Mouse (Mus musculus) gastrocnemius, postnatal 14 days (tissue): Measurements from ENCODE around the gene Ctnnbip1. TPM values are rescaled to one million over a fixed set of nuclear protein-coding genes. Genes with fewer than 3 reads are reported as not detected.

Experiments
- DNase-seq: peaks from one replicate; pipeline ENCODE4 v3.0.0; 2021; ENCODE audit warnings: mixed read lengths
- intact Hi-C: fragments of 180-260 bp; cut with DNase I; formaldehyde crosslinking; loops from one replicate; pipeline ENCODE4 v1.15.1; 2025; ENCODE audit warnings: low total_unique reads
- total RNA-seq, 2 experiments: library from RNA; stranded (reverse); gene quantifications; 2 replicates each; pipeline ENCODE4 v1.2.3; 2021

Ctnnbip1 gene
- total RNA-seq, 2 experiments from 2014 or later: 40.4 to 41.3 TPM

- intact Hi-C loops: loop anchor here (5.0 to 10.0 kb wide), 2 partner anchors 36 to 173 kb away; partner anchors contain the start of gene Clstn1
- DNase-seq: no peak
Observed at GRCm38 (mm10) chr4:149551696-149552095, 33.7 kb downstream of the Ctnnbip1 start.

DNA sequence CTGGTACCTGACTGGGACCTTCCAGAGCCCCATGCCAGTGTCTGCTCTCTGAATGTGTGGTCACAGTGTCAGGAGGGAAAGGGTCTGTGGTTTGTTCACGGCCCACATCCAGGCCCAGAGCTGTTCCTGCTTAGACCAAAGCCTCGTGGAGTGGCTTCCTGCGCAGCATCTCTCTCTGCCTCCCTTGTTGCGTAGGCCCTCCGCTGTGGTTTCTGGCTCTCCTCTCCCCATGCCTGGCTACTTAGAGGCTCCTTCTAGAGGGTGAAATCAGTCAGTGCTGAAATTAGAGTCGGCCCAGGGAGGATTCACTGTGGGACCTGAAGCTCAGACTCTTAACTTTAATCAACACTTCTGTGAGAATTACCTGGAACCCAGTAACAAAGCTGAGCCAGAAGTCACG is 35.8 kb downstream of the Ctnnbip1 start:
- DNase-seq: no peak
- intact Hi-C loops: loop anchor here (5.0 to 10.0 kb wide), 2 partner anchors 33 to 171 kb away; partner anchors contain the start of gene Clstn1

- intact Hi-C loops: loop anchor here (10.0 kb wide), 1 partner anchor 169 kb away; no protein-coding TSS in a partner anchor
- DNase-seq: no peak
Observed at GRCm38 (mm10) chr4:149556111-149556510, 38.1 kb downstream of the Ctnnbip1 start.

- DNase-seq: peak; percentile 34
- intact Hi-C loops: loop anchor here (10.0 kb wide), 1 partner anchor 167 kb away; no protein-coding TSS in a partner anchor
Observed at GRCm38 (mm10) chr4:149557905-149558304, 39.9 kb downstream of the Ctnnbip1 start.

DNA sequence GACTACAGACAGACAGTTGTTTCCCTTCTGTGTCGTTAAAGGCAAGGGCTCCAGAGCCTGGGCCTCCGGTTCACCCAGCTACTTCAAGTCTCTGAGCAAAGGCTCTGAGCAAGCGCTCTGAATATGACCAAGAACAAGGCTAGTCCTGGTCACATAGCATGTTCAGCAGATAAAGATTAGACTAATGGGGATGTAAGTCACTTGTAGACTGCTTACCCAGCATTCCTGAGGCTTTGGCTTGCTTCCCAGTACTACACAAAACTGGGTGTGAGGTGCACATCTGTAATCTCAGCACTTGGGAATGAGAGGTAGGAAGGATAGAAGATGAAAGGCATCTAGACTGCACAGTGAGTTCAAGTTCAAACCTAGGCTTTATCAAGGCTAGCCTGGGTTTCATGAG is 40.4 kb downstream of the Ctnnbip1 start:
- intact Hi-C loops: loop anchor here (10.0 kb wide), 1 partner anchor 166 kb away; no protein-coding TSS in a partner anchor
- DNase-seq: no peak

GRCm38 (mm10) chr4:149561392-149561791 is 43.4 kb downstream of the Ctnnbip1 start:
- no peak for DNase-seq
- intact Hi-C loops: no loop called here

DNA sequence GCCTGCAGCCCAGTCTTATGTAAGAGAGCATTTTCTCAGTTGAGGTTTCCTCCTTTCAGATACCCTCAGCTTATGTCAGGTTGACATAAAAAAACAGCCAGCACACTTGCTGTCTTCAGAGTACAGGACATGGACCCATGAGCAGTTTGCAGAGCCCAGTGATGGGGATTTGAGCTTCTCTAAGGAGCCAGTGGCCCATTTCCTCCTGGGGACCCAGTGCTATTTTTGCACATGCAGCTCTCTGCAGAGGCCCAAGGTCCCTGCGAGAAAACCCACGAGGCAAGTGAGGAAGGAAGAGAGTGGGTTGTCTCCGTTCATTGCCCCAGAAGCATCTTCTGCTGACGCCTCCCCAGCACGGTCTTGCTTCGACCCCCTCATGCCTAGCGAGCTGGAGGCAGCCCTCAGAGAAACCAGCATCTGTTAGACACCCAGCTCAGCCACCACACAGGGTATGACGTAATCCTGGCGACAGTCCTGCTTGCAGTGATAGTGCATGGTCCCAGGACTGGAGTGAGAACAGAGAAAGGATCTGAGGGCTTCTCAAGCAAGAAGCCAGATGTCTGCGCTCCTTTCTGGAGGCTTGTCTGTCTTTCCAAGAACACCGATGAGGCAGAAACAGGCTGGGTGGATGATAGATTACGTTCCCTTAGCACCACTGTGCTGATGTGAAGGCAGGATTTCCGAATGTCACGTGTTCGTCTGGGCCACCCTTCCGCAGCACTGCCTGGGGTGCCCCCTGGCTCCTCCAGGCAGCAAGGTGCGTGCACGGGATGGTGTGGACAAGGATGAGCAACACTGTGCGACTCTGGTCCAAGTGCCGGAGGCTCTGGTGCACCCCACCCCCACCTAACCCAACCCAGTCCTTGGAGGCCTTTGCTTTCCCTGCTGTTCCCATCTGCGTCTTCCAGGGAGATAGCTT is 44.2 kb downstream of the Ctnnbip1 start:
- intact Hi-C loops: no loop called here
- peak; percentile 61 for DNase-seq

DNA sequence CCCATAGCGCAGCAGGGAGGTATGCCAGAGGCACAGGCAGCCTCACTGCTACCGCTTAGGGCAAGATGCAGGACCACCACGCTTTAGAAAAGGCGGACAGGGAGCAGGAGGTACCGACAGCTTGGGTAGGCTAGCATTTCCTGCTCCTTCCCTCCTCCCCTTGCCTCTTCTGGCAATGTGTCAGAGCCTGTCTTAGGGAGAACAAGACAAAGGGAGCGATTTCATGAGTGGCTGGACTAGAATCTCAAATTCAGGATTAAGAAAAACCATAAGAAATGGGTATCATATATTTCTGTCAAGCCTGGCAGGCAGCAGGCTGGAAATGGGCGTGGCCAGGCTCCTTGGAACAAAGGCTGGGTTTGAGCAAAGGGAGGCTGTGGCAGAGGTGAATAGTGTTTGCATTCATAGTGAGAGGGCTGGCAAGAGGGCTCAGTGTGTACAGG is 44.9 kb downstream of the Ctnnbip1 start:
- DNase-seq: no peak
- intact Hi-C loops: no loop called here

DNA sequence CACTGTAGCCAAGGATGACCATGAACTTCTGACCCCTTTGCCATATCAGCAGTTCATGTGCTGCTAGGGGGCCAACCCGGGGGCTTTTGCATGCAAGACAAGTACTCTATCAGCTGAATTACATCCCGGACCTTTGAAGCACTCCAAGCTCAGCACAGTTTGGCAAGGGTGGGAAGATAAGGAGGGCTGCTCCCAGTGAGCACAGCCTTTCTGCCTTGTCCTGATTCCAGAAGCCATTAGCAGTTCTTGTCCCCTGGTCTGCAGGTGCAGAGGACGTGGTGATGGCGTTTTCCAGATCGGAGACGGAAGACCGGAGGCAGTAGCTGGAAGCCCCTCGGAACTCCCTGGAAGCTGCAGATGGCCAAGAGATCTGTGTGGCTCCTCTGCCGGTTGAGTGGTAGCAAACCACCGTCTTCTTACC is 45.9 kb downstream of the Ctnnbip1 start:
- DNase-seq: no peak
- intact Hi-C loops: no loop called here

DNA sequence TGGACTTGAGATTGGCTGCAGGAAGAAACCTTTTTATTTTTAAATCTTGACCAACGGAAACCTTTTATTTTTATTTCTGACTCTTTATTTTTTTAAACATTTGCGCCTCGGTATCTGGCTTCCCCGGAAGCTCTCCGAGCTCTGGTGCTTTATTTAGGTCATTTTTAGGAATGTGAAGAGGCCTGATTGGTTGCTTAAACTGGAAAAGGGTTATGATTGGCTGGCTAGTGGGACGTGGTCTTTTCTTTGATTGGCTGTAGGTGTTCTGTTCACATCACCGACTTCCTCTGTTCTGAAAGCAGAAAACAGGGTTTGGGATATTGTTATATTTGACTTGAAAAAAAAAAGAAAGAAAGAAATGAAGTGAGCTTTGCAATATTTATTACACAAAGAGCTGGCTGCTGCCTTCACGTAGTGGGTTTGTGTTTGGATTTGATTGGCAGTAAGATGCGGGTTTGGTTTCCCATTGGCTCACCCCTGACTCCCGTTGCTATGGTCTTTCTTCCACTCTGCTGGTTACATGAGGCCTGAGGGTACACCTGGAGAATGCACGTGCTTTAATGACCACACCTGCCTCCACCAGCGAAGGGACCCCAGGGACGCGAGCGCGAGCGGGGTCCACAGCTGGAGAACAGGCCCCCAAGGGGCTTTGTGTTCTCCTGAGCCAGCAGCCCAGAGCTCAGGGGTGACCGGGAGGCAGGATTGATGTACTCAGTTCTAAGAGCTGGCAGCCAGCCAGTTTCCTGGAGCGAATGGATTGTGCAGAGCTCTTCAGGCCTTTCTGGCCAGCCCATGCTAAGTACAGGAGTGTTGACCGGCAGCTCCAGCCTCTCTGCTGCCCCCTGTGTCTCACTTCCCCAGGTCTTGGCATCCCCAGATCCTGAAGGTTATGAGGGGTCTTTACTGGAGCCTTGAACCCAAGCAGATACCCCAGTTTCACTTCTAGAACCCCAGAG is 46.7 kb downstream of the Ctnnbip1 start:
- intact Hi-C loops: no loop called here
- DNase-seq: peak; percentile 81

- no peak for DNase-seq
Observed at GRCm38 (mm10) chr4:149567432-149568026, 49.5 kb downstream of the Ctnnbip1 start.

GRCm38 (mm10) chr4:149568622-149569021 is 50.6 kb downstream of the Ctnnbip1 start:
- no peak for DNase-seq
- intact Hi-C loops: no loop called here

More at GRCm38 (mm10) chr4:149567432-149568026, 49.5 kb downstream of the Ctnnbip1 start:
- intact Hi-C loops: no loop called here

DNA sequence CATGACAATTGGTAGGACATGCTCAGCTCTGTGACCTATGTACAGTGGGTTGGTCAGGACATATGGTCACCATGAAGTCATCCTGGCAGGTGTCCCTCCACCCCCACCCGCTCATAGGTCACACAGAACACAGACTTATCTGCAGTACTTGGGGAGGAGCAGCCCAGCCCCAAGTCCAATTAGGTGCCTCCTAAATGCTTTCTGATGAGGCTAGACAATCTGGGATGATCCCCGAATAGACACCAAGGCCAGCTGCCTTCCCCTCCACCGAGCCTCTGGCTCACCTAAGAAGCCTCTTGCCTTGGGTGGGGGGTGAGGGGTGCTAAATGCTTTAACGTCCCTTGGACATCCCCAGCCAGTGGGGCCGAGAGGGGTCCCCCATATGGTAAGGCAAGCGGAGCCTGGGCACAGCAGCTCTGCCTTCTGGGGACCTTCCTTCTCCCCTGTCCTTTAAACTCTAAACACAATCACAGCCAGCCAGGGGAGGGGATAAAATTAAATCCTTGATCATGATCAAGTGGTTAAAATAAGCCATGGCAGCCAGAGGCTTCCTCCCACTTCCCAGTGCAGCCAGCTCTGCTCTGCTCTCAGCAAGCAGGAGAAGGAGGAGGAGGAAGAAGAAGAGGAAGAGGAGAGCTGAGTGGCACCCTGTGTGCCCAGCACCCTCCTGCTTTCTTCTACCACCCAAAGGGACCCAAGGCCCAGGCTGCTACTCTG is 51.9 kb downstream of the Ctnnbip1 start:
- DNase-seq: no peak
- intact Hi-C loops: no loop called here

- no peak for DNase-seq
- intact Hi-C loops: no loop called here
Observed at GRCm38 (mm10) chr4:149570498-149570863, 52.4 kb downstream of the Ctnnbip1 start.

DNA sequence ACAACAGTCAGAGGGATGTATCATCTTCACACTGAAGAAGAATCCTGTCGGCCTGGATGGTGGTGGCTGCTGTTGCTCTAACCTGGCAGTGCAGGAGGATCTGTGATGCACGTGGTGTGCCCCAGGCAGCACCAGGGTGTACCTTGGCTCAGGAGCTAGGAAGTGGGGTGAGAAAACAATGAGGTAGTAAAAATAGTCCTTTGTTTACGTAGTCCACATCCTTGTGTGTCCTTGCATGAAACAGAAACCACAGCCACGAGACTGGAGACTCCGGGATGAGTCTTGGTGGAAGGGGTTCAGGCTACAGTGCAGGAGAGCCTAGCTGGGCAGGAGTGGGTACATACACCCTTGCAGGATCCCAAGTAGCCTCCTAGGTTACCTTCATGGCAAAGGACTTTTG is 53.2 kb downstream of the Ctnnbip1 start:
- intact Hi-C loops: no loop called here
- DNase-seq: no peak

DNA sequence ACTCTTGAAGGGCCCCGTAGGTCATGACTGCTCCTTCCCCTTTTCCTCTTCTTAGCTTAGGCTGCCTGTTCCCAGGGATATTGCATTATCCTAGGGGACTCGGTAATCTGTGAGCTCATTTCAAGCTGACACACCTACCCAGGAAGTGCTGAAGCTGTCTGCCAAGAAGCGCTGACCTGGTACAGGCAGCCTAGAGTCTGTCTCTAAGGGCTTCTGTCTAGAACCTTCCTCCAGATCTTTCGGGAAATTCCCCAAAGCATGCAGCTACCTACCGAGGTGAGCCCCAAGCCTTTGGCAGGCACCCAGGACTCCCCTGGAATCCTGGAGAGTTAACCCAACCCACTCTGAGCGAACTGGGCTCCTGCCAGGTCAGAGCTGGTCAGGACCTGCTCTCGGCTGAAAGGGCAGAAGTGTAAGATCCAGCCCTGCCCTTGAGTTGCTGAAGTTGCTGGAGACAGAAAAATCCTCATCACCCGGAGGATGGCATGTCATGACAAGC is 53.7 kb downstream of the Ctnnbip1 start:
- intact Hi-C loops: no loop called here
- DNase-seq: no peak

GRCm38 (mm10) chr4:149572446-149572845 is 54.4 kb downstream of the Ctnnbip1 start:
- intact Hi-C loops: no loop called here
- no peak for DNase-seq

DNA sequence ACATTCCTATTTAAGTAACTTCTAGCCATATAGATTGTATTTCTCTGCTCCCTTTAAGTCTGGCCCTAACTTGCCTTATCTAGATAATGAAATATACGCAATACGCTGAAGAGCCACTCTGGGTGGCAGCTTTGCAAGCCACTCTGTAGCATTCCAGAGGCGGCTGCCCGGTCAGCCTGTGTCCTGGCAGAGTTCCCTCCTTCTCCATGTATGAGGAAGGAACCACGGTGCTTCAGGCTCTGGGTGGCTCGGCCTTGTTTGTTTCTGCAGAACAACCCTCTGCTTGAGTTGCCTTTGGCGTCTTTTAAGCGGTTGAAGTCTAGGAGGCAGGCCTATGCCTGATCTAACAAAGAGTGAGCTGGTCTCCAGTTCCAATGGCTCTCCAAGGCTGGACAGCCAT is 54.8 kb downstream of the Ctnnbip1 start:
- no peak for DNase-seq
- intact Hi-C loops: no loop called here

- peak; percentile 52 for DNase-seq
- intact Hi-C loops: no loop called here
Observed at GRCm38 (mm10) chr4:149574391-149574821, 56.4 kb downstream of the Ctnnbip1 start.
